Mouse (Mus musculus) induced T-regulatory cell, adult 2 months (primary cell): ENCODE measurements around the gene H2-T23.
"Not testable (repeated sequence)": the region's sequence is repeated elsewhere in the genome, so short reads cannot be mapped to it uniquely, and the experiment has no call there.

Source experiments
- DNase-seq: peaks from one replicate; pipeline ENCODE4 v3.0.0-alpha.2; 2012; ENCODE audit warnings: low read depth

The H2-T23 gene

DNA sequence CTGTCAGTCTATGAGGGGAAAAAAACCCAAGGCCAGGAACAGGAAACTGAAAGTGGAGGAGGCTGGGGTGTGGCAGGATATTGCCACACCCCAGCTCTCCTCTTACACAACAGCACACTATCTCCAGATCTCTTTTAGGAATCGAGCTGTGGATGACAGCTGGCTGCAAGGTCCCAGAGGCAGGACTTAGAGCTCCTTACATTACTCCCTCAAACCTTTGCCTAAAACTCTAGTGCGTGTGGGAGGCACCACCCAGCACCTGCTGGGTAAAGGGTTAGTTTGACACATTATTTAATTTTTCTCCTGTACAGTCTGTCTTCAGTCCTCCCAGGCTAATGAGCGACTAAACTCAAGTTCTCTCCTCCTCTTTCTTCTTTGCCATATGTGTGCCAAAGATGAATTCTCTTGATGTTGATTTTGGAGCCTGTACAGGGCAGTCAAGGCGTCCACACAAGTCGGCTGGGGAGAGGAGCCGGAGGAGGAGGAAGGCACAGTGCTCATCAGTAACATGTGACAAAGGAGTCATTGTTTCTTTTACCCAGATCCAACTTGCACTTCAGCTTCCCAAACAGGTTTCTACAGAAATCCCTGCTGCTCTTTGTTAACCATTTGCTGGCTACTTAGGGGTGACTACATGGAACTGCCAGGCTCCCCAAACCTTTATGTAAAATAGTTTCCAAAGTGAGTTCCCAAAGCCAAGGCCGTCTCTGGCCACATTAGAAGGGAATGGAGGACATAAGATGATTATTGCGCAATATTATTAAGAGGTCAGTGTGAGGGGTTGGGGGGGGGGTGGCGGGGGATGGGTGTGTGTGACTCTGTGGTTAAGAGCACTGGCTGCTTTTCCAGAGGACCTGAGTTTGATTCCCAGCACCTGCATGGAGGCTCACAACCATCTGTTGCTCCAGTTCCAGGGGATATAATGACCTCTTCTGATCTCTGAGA is 8.7 kb downstream of the H2-T23 start:
- peak; percentile 80 for DNase-seq

DNA sequence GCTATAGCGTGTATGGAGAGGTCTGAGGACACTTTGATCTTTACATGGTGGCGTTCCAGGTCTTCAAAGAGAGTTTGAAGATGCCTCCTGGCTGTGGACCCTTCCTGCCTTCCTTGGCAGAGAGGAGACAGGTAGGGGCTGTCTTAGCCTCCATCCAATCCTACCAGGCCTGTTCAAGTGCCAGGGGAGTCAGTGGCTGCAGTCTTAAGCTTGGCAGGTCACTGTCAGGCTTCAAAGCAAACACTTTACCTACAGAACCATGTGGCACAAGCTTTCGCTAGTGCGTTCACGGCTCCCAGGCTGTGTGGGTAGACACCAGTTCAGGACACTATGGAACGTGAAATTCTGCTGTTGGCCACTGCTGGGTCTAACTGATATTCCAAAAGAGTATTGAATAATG is 9.7 kb downstream of the H2-T23 start:
- peak; percentile 36 for DNase-seq

DNA sequence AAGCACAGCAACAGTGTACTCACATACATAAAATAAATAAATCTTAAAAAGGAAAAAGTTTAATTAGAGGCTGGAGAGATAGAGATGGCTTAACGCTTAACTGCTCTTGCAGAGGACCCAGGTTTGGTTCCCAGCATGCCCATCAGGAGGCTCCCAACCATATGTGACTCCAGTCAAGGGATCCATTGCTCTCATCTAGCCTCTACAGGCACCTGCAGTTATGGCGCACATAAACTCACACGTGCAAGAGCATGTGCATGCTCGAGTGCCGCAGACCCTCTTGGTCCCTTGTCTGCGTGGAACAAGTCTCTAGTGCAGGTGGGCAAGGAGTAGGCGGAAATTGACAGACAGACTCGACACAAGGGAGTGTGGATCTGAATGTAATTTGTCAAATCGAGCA is 10.6 kb downstream of the H2-T23 start:
- peak; percentile 16 for DNase-seq

DNA sequence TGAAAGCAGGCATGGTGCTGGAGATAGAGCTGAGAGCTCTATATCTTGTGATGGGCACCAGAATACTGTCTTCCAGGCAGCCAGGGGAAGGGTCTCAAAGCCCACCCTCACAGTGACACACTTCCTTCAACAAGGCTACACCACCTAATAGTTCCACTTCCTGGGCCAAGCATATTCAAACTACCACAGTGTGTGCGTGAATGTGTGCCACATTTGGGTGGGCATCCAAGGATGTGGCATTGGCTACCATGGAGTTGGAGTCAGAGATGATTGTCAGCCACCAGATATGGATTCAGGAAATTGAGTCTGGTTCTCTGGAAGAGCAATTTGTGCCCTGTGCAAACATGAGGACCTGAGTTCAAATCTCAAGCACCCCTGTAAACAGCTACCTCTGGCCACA is 11.3 kb downstream of the H2-T23 start:
- DNase-seq = no peak

DNA sequence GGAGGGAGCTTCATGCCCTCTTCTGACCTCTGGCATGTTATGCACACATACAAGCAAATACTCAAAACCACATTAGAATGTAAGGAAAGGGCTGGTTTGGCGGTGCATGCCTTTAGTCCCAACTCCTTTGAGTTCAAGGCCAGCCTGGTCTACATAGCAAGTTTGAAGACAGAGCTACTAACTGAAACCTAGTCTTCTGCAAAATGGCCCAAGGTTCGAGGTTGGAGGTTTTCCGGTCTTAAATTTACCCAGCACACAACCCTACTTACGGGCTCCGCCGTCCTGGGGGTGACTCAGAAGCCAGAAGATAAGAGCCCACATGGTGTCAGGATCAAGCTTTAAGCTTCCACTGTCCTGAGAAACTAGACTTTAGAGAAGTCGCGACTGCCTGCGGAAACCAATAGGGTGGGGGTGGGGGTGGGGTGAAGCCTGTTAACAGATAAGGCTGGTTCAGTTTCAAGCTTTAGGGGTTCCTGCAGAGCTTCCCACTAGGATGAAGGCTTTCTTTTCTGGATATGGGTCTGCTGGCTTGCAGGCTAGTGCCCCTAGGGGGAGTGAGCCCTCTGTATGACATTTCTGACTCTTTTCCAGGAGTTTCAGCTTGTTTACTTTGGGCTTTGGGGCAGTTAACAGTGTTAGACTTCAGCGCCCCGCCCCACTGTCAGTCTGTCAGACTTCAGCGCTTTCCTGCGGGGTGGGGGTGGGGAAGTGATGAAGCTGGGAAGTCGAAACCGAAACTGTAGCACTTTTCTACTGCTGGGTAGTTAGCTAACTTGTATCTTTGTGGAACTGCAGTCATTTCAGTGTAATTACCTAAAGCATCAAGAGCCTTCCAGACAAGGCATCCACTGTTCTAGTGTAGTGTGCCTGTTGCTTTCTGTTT is 12.2 kb downstream of the H2-T23 start, which contains the start of gene H2-T24:
Gene H2-T24, minus strand, starts transcription at position 370 of the 883 bp plus-strand sequence.
- peak; percentile 97 for DNase-seq

DNA sequence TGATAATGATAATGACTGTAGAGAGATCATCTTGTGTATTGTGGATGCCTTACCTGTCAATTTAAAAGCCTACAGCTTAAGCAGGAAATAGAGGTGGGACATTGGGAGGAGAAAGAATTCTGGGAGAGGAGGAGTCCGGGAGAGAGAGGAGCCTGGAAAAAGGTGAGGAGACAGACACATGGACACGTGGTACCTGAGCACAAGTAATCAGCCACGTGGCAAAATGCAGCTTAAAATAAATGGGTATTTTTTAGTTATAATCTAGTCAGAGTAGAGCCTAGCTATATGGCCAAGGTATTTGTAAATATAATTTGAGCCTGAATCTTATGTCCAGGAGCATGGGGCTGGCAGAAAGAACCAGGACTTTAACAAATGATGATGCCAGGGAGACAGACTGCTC is 13.1 kb downstream of the H2-T23 start:
- no peak for DNase-seq

DNA sequence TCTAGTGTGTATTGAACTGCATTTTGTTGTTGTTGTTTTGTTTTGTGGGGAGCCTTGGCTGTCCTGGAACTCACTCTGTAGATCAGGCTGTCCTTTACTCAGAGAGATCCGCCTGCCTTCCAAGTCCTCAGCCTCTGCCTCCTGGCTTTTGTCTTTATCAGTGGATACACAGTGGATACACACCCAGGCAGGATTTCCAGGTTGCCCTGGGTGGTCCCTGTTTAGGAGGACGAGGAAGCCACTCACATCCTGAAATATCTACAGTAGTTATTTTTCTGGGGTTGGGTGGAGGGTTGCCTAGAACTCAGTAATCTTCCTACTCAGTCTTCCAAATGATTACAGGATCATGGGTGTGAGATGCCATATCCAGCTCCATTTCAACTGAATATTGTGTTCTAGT is 13.7 kb downstream of the H2-T23 start:
- DNase-seq = no peak

DNA sequence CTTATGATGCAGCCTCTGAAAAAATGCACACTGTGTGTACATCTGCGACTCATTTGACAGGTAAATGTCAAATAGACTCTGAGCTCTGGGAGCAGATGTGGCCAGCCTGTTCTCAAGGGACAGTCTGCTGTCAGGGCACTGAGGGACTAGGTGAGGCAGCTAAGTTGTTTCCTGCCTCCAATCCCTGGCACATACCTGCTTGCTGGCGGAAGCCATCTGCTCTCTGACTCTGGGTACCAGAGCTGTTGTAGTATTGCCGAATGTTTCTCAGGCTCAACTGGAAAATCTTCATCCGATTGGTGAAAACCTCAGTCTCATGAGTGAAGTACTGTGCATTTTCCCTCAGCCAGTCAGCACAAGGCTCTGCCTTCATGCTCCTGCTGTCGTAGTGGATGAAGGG is 15.6 kb downstream of the H2-T23 start:
- DNase-seq = no peak

DNA sequence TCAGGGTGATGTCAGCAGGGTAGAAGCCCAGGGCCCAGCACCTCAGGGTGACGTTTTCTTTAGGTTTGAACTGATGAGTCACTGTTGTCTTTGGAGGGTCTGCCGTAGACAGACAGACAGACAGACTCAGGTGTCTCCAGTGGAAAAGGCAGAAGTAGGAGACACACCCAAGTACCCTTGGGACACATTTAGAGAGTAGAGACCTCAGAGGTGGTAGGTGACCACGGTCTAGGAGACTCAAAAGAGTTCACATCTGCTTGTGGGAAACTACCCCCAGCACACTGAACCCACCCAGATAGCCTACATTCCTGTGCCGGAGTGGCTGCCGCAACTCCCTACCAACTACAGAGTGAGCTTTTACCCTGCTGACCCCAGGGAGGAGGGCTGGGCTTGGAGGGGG is 17.7 kb downstream of the H2-T23 start:
- no peak for DNase-seq

DNA sequence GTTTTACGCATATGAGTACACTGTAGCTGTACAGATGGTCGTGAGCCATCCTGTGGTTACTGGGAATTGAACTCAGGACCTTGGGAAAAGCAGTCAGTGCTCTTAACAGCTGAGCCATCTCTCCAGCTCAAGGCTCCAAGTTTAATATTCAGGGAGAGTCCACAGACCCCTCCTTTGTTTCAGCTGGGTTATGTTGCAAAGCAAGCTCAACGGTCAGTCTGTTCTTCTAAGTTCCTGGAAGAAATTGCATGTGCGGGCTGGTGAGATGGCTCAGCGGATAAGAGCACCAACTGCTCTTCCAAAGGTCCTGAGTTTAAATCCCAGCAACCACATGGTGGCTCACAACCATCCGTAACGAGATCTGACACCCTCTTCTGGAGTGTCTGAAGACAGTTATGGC is 28.2 kb downstream of the H2-T23 start:
- not testable (repeated sequence) for DNase-seq

DNA sequence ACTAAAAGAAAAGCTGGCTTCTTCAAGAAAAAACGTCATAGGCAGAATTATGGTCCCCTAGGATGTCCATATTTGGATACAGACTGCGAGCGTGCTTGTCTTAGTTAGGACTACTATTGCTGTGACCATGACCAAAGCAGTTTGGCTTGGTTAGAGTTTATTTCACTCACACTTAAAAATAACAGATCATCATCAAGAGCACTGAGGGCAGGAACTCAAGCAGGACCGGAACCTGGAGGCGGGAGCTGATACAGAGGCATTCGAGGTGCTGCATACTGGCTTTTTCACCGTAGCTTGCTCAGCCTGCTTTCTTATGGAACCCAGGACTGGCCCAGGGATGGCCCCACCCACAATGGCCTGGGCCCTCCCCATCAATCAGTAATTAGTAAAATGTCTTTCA is 29.3 kb downstream of the H2-T23 start:
- DNase-seq = peak; percentile 65

DNA sequence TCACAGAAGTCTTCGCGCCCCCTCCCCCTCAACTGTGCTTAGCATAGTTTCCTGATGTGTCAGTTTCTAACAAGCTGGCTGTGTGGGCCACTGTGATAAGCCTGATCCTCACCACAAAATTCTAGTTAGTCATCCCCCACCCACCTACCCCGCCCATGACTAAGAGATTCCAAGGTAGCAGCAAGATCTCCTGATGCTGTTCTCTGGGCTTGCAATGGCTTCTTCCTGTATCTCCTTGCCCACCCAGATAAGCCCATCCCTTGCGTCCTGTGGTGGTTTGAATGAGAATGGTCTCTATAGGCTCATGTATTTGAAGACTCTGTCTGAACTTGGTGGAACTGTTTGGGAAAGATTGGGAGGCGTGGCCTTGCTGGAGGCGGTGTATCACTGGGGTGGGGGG is 30.7 kb downstream of the H2-T23 start:
- DNase-seq = peak; percentile 82

DNA sequence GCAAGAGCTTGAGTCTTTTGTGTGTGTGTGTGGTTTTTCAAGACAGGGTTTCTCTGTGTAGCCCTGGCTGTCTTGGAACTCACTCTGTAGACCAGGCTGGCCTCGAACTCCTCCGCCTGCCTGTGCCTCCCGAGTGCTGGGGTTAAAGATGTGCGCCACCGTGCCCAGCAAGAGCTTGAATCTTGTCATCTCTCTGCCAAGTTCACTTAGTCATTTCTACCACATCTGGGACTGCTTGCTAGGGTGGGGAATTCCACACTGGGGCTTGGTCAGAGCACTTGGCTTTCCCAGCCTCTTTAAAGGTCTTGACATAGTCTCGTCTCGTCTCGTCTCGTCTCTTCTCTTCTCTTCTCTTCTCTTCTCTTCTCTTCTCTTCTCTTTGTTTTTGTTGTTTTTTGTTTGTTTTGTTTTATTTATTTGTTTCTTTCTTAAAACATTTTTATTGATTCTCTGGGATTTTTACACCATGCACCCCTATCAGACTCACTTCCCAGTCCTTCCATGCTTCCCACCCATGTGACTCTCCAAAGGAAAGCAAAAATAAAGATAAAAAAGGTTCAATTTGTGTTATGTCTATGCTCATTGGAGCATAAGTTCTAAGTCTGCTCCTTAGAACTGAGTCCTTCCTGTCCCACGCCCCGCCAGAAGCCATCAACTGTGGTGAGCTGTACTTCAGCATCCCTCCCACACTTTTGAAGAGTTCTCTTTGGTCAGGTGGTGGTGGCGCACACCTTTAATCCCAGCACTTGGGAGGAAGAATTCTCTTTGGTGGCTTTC is 31.3 kb downstream of the H2-T23 start:
- peak; percentile 87 for DNase-seq

DNA sequence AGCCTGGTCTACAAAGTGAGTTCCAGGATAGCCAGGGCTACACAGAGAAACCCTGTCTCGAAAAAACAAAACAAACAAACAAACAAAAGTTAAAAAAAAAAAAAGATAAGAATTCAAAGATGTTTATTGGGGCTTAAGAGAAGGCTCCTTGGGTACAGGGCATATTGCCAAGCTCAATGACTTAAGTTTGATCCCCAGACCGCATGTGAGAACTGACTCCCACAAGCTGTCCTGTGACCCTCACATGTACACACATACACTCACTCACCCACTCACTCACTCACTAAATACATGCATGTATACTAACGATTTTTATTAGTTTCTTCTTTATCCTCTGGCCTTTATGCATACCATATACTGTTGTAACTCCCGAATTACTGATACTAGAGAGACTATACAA is 32.3 kb downstream of the H2-T23 start:
- DNase-seq = peak; percentile 39

DNA sequence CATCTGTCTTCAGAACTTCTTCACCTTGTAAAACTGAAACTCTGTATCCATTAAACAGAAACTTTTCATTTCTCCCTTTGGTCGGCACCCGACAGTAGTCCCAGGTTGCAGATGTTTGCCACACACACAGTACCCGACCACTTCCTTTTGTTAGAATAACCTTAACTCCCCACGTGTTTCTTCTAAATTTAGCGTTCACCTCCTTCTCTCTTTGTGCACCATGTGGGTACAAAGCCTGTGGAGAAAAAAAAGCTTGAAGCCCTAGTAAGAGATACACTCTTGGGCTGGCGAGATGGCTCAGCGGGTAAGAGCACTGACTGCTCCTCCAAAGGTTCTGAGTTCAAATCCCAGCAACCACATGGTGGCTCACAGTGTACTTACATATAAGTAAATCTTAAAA is 33.3 kb downstream of the H2-T23 start:
- DNase-seq = peak; percentile 84

DNA sequence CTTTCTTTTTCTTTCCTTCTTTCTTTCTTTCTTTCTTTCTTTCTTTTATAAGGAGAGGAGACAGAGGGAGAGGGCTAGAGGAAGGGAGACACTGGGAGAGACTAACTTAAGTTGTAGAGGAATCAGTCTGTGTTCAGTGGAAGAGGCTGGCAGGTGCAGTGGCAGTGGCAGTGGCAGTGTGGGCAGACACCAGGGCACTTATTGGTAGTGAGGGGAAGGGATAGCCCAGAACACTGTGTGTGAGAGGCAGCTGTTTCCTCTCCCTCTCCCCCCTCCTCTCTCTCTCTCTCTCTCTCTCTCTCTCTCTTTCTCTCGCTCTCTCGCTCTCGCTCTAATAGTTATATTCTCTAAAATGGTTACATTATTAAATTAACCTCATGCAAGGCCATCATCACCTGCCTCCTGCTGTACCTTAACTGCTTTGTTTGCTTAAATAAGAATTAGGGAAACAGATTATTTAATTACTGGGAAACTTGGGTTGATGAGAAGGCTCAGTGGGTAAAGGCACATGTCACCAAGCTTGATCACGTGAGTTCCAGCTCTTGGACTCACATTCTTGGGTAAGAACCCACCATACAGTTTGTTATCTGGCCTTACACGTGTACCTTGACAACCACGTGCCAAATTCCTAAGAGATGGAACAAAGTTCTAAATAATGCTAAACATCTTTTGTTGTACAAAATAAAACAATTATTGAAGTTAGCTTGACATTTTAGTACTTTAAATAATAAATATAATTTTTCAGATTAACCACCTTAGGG is 33.9 kb downstream of the H2-T23 start:
- peak; percentile 65 for DNase-seq

DNA sequence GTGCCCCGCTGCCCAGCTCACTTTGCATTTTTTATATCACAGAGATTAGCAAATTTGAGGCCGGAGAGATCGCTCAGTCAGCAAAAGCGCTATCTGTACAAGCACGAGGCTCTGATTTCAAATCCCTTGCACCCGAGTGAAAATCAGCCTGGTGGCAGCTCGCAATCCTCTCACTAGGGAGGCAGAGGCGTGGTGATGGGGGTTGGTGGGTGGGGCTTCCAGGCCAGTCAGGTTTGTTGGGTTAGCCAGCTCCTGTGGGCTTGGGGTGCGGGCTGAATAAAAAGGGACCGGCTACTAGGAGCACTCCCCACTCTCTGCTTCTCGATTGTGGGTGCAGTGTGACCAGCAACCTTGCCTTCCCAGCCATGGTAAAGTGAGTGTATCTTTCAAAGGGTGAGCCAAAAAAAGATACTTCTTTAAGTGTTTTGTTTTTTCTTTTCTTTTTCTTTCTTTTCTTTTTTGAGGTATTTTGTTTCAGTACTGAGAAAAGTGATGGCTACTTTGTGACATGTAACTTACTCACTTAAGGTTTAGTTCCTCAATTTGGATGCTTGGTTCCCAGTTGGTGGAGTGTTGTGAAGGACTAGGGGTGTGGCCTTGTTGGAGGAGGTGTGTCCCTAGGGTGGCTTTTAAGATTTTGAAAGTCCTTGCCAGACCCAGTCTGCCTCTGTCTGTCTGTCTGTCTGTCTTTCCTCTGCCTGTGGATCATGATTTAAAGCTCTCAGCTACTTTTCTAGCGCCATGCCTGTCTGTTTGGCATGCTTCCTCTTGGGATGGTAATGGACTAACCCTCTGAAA is 34.7 kb downstream of the H2-T23 start:
- DNase-seq = peak; percentile 87

DNA sequence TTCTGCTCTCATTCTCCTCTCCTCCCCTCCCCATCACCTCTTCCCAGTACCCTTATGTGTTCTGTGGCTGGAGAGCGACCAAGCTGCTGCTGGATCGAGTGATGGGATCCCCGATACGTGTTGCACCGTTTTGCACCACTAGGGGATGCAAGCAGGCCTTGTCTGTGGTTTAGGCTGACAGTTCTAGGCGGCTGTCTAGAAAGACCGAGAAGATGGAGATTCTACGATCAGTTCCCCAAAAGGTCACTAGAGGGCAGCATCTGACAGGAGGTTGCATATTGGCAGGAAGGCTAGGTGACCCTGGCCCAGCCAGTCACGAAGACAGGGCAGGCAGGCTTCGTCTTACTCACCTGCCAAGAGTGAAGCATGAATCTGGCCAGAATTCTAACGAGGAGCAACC is 35.7 kb downstream of the H2-T23 start:
- peak; percentile 99 for DNase-seq

DNA sequence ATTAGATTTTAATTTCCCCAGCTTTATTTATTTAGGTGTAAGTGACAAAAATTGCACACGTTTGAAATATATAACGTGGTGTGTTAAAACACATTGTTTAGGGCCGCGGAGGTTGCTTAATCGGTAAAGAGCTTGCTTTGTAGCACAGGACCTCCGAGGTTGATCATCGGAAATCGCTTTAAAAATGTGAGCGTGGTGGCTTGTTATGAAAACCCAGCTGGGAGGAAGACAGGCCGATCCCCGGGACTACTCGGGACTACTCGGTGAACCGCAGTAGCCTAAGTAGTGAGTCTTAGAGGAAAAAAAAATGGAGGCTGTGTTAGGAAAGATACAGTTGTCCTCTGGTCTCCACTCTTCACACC is 37.8 kb downstream of the H2-T23 start:
- peak; percentile 54 for DNase-seq

DNA sequence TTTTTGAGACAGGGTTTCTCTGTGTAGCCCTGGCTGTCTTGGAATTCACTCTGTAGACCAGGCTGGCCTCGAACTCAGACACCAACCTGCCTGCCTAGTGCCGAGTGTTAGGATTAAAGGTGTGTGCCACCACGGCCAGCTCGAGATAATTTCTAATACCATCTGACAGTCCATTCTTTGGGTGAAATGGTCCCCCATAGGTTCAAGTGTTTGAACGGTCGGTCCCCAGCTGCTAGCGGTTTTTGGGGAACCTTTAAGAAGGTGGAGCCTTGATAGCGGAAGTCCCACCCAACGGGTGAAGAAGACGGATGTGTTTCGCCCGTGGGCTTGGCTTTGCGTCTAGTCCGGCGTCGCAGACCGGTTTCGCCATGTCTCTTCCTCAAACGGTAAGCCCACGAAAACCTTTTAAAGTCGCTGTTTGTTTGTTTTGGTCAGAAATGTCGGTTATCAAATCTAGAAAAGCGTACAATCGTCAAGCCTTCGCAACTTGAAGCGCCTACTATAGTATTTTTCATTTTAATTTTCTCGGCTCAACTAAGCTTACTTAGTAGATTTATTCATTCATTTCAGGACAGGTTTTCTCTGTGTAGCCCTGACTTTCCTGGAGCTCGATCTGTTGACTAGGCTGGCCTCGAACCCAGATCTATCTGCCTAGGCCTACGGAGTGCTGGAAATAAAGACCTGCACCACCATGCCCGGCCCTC is 38.3 kb downstream of the H2-T23 start:
- peak; percentile 91 for DNase-seq
